Mouse (Mus musculus) retina, postnatal 7 days (tissue): ENCODE data around the gene Syce3.
"Not testable (repeated sequence)": the region's sequence is repeated elsewhere in the genome, so short reads cannot be mapped to it uniquely, and the experiment has no call there.

Experiments used
- DNase-seq: peaks from one replicate; pipeline ENCODE4 v3.0.0-alpha.2; 2012; ENCODE audit warnings: low read depth, low spot score

Syce3 gene

GRCm38 (mm10) chr15:89410118-89410517 is at the start of gene Syce3:
Gene Syce3 (minus strand): TSS chr15:89410503.
- DNase-seq = no peak

DNA sequence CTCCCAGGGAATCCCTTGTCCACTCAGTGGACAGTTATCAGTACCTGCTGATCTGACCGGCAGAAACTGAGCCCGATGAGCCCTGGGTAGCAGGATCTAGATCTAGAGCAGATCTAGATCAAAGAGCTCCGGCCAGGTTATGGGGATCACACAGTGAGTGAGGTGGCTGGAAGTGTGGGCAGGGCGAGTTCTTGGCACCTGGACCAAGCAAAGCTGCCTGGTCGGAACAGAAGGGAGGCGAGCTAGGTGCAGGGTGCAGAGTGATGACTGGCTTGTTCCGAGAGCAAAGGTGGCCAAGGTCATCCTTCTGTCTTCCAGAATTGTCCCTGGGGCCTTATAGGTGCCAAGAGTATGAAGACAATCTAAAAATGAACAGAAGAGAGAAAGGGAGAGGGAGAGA is 49.5 kb upstream of the Syce3 start:
- no peak for DNase-seq

GRCm38 (mm10) chr15:89458942-89459341 is 48.6 kb upstream of the Syce3 start:
- DNase-seq = no peak

- DNase-seq = no peak
These were observed 45.3 kb upstream of the Syce3 start for GRCm38 (mm10) chr15:89455642-89456041.

DNA sequence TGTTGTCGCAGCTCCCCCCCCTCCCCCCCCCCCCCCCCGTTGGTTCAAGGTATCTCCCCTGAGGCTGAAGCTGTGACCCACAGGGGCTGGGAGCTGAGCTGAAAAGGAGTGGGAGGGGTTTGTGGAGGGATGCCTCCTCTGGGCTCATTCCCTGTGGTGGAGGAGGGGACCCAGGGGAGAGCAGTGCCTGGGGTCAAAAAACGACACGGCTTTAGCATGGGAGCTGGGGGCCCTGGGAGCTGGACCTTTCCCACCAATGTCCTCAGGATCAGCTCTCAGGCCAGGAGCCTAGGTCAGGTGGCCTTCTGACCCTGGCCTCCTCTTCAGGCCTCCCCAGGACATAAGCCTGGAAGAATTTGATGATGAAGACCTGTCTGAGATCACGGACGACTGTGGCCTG is 44.6 kb upstream of the Syce3 start:
- DNase-seq = no peak

GRCm38 (mm10) chr15:89453865-89454478 is 43.7 kb upstream of the Syce3 start, which contains the start of gene Mapk8ip2:
Gene Mapk8ip2 (plus strand): TSS chr15:89453913.
- DNase-seq = peak; percentile 48

DNA sequence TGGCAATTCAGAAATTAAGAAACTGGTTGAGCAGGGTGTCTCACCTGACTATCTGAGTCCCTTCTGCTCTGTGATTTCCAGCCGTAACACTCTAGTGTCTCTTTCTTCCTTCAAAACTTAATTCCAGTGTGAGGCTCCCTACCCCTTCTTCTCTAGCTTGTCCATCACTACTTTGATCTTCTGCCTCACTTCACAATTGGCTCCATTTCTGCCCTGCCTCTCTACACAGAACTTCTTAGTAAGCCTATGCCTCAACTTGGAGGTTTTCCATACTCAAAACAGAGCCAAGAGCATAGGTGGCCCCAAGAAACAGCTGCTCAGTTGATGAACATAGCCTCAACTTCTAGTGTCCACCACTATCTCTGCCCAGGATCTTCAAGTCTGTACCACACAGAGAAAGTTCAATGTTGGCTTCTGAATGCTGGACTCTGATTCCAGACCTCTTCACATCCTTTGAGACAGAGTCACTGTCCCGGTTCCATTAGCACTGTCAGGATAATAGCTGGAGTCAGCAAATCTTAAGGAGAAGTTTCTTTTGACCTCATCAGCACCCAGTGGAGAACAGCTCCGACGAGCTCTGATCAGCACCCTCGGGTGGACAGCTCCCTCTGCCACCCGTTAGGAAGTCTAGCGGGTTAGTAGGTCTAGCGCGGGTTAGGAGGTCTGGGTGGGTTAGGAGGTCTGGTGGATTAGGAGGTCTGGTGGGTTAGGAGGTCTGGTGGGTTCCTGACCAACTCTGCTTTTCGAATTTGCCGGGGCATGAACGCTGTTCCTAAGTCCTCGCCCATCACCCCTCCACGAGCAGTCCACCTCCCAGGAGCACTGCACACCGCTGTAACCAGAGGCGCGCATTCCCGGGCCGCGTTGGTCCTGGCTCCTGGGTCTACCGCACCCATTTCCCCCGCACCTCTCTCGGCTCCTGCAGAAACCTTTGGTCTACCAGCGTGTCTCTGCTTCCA is 42.9 kb upstream of the Syce3 start:
- peak; percentile 13 for DNase-seq

DNA sequence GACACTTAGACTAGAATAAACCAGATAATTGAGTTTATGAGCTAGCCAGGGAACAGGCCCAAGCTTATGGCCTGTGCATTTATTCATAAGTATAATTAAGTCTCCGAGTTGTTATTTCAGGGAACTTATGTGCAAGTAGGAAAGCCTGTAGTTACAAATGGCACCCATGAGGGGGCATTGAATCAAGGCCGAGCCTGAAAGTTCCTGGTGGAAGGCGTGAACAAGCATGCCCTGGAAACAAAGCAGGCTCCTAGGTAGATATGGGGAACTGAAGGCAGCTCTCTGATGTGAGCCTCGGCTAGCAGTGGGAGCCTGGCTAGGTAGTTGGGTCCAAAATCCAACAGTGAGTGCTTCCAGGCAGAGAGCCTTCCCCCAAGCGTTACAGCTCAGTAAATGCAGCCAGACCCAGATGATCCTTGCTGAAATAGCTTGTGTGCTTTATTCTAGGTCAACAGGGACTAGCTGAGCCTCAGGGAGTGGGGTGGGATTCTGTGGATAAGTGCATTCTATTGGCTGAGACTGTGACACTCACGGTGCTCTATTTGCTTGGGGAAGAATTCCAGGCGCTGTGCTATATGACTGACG is 32.3 kb upstream of the Syce3 start:
- DNase-seq = peak; percentile 5

- DNase-seq = no peak
These were observed 25.6 kb upstream of the Syce3 start for GRCm38 (mm10) chr15:89435878-89436277.

DNA sequence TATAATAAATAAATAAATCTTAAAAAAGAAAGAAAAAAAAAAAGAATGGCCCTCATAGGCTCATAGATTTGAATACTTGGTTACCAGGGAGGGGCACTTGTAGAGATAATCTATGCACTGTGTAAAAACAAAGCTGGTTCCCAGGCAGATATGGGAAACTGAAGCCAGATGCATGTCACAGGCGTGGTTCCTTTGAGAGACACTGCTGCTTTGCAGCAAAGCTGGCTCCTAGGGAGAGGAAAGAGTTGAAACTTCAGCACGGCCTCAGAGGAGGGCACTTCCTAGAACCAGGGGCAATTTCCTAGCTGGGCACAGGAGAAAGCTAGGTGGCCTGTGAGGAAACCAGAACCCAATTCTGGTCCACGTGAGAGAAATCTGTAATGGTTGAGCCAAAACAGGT is 23.8 kb upstream of the Syce3 start:
- DNase-seq = no peak

DNA sequence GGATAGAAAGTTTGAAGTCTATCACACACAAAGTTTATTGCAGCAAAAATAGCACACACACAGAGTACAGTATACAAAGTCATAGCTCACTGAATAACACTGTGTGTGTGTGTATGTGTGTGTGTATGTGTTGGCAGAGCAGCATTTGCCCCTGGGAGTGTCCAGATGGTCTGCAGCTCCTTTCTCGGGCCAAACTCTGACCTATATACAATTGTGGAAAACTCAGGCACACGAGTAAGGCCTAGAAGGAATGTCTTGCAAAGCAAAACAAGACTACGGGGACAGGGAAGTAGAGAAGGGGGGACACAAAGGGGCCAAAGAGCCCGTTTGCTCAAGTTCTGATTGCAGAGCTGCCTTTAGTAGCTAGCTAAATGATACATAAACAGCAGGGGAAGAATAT is 22.6 kb upstream of the Syce3 start:
- DNase-seq = no peak

GRCm38 (mm10) chr15:89431806-89432205 is 21.5 kb upstream of the Syce3 start:
- no peak for DNase-seq

- DNase-seq = no peak
These were observed 21.0 kb upstream of the Syce3 start for GRCm38 (mm10) chr15:89431271-89431670.

DNA sequence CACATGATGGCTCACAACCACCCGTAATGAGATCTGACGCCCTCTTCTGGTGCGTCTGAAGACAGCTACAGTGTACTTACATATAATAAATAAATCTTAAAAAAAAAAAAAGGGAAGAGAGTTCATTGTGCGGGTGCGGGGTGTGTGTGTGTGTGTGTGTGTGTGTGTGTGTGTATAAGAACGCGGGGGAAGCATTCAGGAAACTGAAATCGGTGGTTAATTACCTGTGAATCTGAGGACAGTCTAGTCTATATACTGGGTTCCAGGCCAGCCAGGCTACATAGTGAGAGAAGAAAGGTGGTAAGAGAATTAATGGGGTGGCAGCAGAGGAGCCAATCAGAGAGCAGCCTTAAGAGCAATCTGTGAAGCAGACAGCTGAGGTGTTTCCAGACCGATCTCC is 20.5 kb upstream of the Syce3 start:
- not testable (repeated sequence) for DNase-seq

DNA sequence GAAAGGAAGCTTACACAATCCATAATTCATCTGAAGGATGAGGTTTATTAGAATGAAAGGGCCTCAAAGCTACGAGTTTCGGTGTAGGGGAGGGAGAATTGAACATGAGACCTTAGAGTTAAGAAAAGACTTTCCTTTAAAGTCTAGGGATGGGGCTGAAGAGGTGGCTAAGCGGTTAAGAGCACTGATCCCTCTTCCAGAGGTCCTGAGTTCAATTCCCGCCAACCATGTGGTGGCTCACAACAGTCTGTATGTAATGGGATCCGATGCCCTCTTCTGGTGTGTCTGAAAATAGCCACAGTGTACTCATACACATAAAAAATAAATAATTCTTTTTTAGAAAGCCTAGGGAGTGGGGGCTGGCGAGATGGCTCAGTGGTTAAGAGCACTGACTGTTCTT is 20.0 kb upstream of the Syce3 start:
- no peak for DNase-seq

DNA sequence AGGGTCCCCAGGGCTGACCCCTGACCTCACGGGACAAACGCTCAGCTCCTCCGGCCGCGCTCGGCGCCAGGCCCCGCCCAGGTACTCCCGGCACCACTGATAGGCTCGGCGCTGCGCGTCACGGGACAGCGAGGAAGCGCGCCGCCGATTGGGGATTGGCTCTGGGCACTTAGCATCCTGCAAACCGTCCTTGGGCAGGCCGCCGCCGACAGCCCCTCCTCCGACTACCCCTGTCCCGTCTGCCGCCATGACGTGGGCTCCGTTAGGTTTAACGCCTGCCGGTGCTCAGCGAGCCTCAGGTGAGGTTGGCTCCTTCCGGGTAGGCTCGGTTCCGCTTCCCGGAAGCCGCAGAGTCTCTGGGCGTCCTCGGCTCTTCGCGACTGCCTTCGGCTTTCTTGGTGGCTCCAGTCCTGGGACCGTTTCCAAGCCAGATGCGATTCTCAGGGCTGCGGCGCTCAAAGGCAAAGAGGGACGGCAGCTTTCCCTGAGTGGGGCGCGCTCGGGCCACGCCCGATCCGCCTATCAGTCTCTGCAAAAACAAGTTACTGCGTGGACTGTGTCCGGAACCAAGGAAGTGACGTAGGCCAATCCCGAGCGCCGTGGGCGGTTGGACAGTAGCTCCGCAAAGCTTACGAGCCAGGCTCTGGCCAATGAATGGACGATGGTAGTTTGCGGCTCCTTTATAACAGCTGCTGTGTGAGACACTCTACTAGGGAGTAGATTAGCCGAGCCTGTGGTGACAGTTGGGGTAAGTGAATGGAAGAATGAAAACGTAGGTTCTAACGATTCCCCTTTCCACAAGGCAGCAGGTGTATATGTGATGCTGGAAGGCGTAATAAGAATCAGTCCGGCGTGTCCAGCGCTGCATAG is 19.3 kb upstream of the Syce3 start, which contains the start of the genes C730034F03Rik, Gm44502 and Chkb:
C730034F03Rik (plus strand) TSS at position 238 of the 870 bp plus-strand sequence.
Gm44502 (minus strand) TSS at position 345 of the 870 bp plus-strand sequence.
Chkb (minus strand) TSS at position 557 of the 870 bp plus-strand sequence.
- DNase-seq = peak; percentile 87

DNA sequence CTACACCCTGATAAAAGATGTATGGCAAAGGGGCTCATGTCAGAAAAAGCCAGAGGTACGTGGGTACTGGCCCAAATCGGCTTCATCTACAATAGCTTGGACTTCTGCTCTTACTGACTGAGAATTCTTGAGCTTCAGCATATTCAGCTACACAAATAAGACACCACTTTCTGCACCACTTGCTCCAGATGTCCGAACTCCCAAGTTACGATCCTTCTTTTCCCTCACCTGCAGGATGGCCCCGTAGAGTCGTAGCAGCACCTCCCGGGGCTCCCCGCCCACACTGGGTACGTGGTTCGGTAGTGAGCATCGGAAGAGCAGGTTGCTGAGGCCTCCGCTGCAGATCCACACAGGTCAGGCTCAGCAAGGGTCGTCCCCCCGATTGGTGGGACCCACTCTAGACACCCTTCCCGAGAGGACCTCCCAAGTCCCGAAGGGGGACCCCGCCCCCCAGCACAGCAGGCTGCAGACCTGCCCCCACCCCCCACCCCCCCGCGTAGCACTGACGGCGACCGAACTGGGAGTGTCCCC is 18.6 kb upstream of the Syce3 start:
- DNase-seq = no peak

GRCm38 (mm10) chr15:89428136-89428790 is 18.0 kb upstream of the Syce3 start:
- no peak for DNase-seq

DNA sequence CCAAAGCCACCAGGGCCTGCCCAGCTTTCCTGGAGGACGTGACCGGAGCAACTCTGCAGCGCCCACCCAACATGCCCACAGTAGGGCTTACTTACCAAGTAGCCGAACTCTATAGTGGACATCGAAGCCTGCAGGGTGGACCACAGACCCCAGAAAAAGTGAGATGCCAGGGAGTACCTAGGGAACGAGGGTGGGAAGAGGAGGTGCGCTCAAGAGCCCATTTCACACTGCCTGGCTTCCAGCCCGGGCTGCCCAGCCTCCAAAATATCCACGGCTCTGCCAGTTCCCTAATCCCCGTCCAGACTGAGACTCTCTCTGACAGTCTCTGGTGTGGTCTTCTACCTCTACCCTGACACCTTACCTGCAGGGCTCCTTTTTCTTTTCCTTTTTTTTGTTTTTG is 16.4 kb upstream of the Syce3 start:
- DNase-seq = no peak

- DNase-seq = no peak
These were observed 15.4 kb upstream of the Syce3 start, which contains the start of gene Cpt1b for GRCm38 (mm10) chr15:89425711-89426121. Gene Cpt1b (minus strand): TSS chr15:89425863.
